Mouse (Mus musculus): Measurements from ENCODE around the gene Dclk2. TPM values are rescaled to one million over a fixed set of nuclear protein-coding genes. Genes with fewer than 3 reads are reported as not detected.

Gene Dclk2
- polyA plus RNA-seq, 1 experiment from 2014 or later = 9.1 TPM

Other genes starting within 250 kb of the Dclk2 start
- gene Cd1d1, start 78.6 kb upstream of the Dclk2 start, polyA plus RNA-seq (2014; fragmentation: Nextera tagmentation; extraction: Ambion mirVana) = 40.8 and 42.4 TPM in 2 replicates

All from intestine, embryonic 14.5 days (tissue).